In genomic region chr1:171410947-171411484, GRCm38 (mm10) we compare ENCODE assay signal across 8 mouse cellular contexts. TPM values are rescaled to one million over a fixed set of nuclear protein-coding genes. Genes with fewer than 3 reads are reported as not detected.
DNase-seq lines count a peak whose midpoint lies in the region; ATAC-seq and TF ChIP-seq lines count a peak whose summit lies in the region.

Gene Usf1, plus strand, starts transcription at chr1:171411313.

- no peak for TF ChIP-seq RAD21 in MEL (IDR thresholded peaks at IDR 0.05; ENCODE audit: low read depth, low read length)

- WGBS in cerebellum, adult 2 months: 1% methylated on average over 36 of the region's 36 CpGs
- 2% methylated on average over 36 of the region's 36 CpGs for whole genome bisulfite sequencing in forebrain, postnatal 0 days
- WGBS in lung, embryonic 15.5 days: 1% methylated on average over 36 of the region's 36 CpGs

- peak within 1 kb of the TSS; percentile 90 for H3K9ac ChIP-seq in MEL (ENCODE audit: control insufficient read depth, low read depth, low read length, poor library complexity, severe bottlenecking)
- H3K9ac ChIP-seq in forebrain, postnatal 0 days: peak within 1 kb of the TSS; percentile 96
- peak within 1 kb of the TSS; percentile 95 for H3K9ac ChIP-seq in lung, embryonic 15.5 days

- ATAC-seq in forebrain, postnatal 0 days: peak; percentile 98
- peak; percentile 96 for ATAC-seq in lung, embryonic 15.5 days (ENCODE audit: borderline replicate concordance, extremely low read depth, low FRiP score, low TSS enrichment)

- no peaks in the 10 kb centered on the region for H3K27me3 ChIP-seq in MEL (ENCODE audit: control insufficient read depth in 1 of 2, insufficient read depth in 2 of 2, low read length in 2 of 2)
- no peaks in the 10 kb centered on the region for H3K27me3 ChIP-seq in cerebellum, adult 2 months (ENCODE audit: control insufficient read depth, insufficient read depth, low read length)
- no peaks in the 10 kb centered on the region; the same call in 1 of the 2 replicates for H3K27me3 ChIP-seq in forebrain, postnatal 0 days (ENCODE audit: insufficient read depth, low read length)
- peaks cover 21% of the 10 kb centered on the region; the same call in 1 of the 2 replicates for H3K27me3 ChIP-seq in lung, embryonic 15.5 days

- TF ChIP-seq EP300 in MEL (IDR thresholded peaks at IDR 0.05; ENCODE audit: low read depth in 1 of 2, low read length in 2 of 2): no peak; a peak in 1 of 4 replicates

- no peaks in the 10 kb centered on the region for H3K9me3 ChIP-seq in MEL (replicated peaks; ENCODE audit: insufficient read depth, low read length)
- no peaks in the 10 kb centered on the region for H3K9me3 ChIP-seq in forebrain, postnatal 0 days (ENCODE audit: low read length)
- H3K9me3 ChIP-seq in lung, embryonic 15.5 days: no peaks in the 10 kb centered on the region

- peak within 1 kb of the TSS; percentile 95 for H3K27ac ChIP-seq in MEL (ENCODE audit: control insufficient read depth, low read depth, low read length)
- peak within 1 kb of the TSS; percentile 72 for H3K27ac ChIP-seq in cerebellum, adult 2 months (ENCODE audit: insufficient read depth, low read length)
- H3K27ac ChIP-seq in forebrain, postnatal 0 days (ENCODE audit: low read depth, low read length): peak within 1 kb of the TSS; percentile 96
- H3K27ac ChIP-seq in lung, embryonic 15.5 days: peak within 1 kb of the TSS; percentile 94

- H3K36me3 ChIP-seq in MEL (ENCODE audit: control insufficient read depth in 1 of 2, insufficient read depth in 2 of 2, low read length in 2 of 2): peaks cover 0 to 12% of the 10 kb centered on the region in 2 experiments; a peak in 2 of 4 replicates
- peaks cover 10% of the 10 kb centered on the region for H3K36me3 ChIP-seq in forebrain, postnatal 0 days (ENCODE audit: insufficient read depth)
- peaks cover 10% of the 10 kb centered on the region for H3K36me3 ChIP-seq in lung, embryonic 15.5 days

- peak; percentile 97 for DNase-seq in MEL (ENCODE audit: low read depth, low spot score)
- peak; percentile 95 for DNase-seq in cerebellum, adult 2 months
- peak; percentile 98 for DNase-seq in forebrain, postnatal 0 days
- peak; percentile 96 for DNase-seq in heart, postnatal 4 days
- peak; percentile 92 to 96 for DNase-seq in layer of hippocampus, adult 8-10 months (ENCODE audit: low spot score in 2 of 2)
- DNase-seq in ovary, adult 18-20 months (ENCODE audit: low spot score): peak; percentile 91
- DNase-seq in thymus, postnatal 0 days (ENCODE audit: low spot score): peak; percentile 98

- H3K79me2 ChIP-seq in MEL (ENCODE audit: control insufficient read depth, insufficient read depth, low read length, poor library complexity): peaks cover 30% of the 10 kb centered on the region

- no peak for TF ChIP-seq CTCF in MEL (IDR thresholded peaks at IDR 0.05 in 2 of 3, conservative IDR thresholded peaks at IDR 0.05 in 1 of 3; ENCODE audit: control insufficient read depth in 1 of 3, insufficient read depth in 1 of 3, low read depth in 2 of 3, low read length in 3 of 3, poor library complexity in 1 of 3, severe bottlenecking in 1 of 3)
- no peak for TF ChIP-seq CTCF in cerebellum, adult 2 months (IDR thresholded peaks at IDR 0.05; ENCODE audit: borderline replicate concordance, insufficient read depth, low read depth, low read length)
- TF ChIP-seq CTCF in forebrain, postnatal 0 days (IDR thresholded peaks at IDR 0.05; ENCODE audit: low read depth): peak; percentile 23; the same call in 1 of the 2 replicates

- TF ChIP-seq POLR2A in MEL (IDR thresholded peaks at IDR 0.05; ENCODE audit: control insufficient read depth in 1 of 2, insufficient read depth in 1 of 2, low read depth in 1 of 2, low read length in 2 of 2, poor library complexity in 1 of 2): peak; percentile 63 to 66; a peak in 3 of 4 replicates
- peak; percentile 42; the same call in 1 of the 2 replicates for TF ChIP-seq POLR2A in cerebellum, adult 2 months (IDR thresholded peaks at IDR 0.05; ENCODE audit: borderline replicate concordance, insufficient read depth, low read length)

- peak within 1 kb of the TSS; percentile 49 for H3K4me2 ChIP-seq in forebrain, postnatal 0 days (ENCODE audit: low read depth)
- H3K4me2 ChIP-seq in lung, embryonic 15.5 days: peak within 1 kb of the TSS; percentile 60

- H3K4me1 ChIP-seq in MEL (ENCODE audit: control insufficient read depth in 1 of 2, insufficient read depth in 2 of 2, low read length in 2 of 2): 0 out of 4 replicates have a peak, but pooled peaks cover 0 to 6% of the 10 kb centered on the region in 2 experiments
- no peaks in the 10 kb centered on the region; the same call in 1 of the 2 replicates for H3K4me1 ChIP-seq in cerebellum, adult 2 months (ENCODE audit: control insufficient read depth, insufficient read depth, low read length)
- peaks cover 9% of the 10 kb centered on the region for H3K4me1 ChIP-seq in forebrain, postnatal 0 days (ENCODE audit: insufficient read depth)
- H3K4me1 ChIP-seq in lung, embryonic 15.5 days: peaks cover 16% of the 10 kb centered on the region

- H3K4me3 ChIP-seq in MEL (ENCODE audit: control insufficient read depth in 1 of 2, insufficient read depth in 1 of 2, low read depth in 2 of 2, low read length in 2 of 2): peak within 1 kb of the TSS; percentile 66 to 95
- H3K4me3 ChIP-seq in cerebellum, adult 2 months (replicated peaks; ENCODE audit: insufficient read depth, low read depth, low read length): peak within 1 kb of the TSS; percentile 81
- H3K4me3 ChIP-seq in forebrain, postnatal 0 days (ENCODE audit: low read depth, low read length): peak within 1 kb of the TSS; percentile 94
- peak within 1 kb of the TSS; percentile 77 for H3K4me3 ChIP-seq in lung, embryonic 15.5 days

TF ChIP-seq in MEL, 35 proteins besides CTCF, POLR2A, EP300 and RAD21:
- TF ChIP-seq USF2 (IDR thresholded peaks at IDR 0.05; ENCODE audit: borderline replicate concordance in 1 of 2, insufficient read depth in 1 of 2, low read depth in 1 of 2, low read length in 2 of 2) (no peak), TCF12 (IDR thresholded peaks at IDR 0.05; ENCODE audit: low read depth, low read length) (peak; percentile 74), GABPA (IDR thresholded peaks at IDR 0.05; ENCODE audit: low read depth, low read length) (no peak), MYB (IDR thresholded peaks at IDR 0.05; ENCODE audit: low read depth, low read length) (peak; percentile 24; the same call in 1 of the 2 replicates), NRF1 (IDR thresholded peaks at IDR 0.05; ENCODE audit: insufficient read depth, low read depth, low read length, poor library complexity, severe bottlenecking) (peak; percentile 83), MAZ (IDR thresholded peaks at IDR 0.05; ENCODE audit: low read depth, low read length) (peak; percentile 22; the same call in 1 of the 2 replicates), KAT2A (conservative IDR thresholded peaks at IDR 0.05; ENCODE audit: low read depth, low read length) (peak; percentile 88), SIN3A (IDR thresholded peaks at IDR 0.05; ENCODE audit: low read length) (peak; percentile 60; the same call in 1 of the 2 replicates), ZMIZ1 (IDR thresholded peaks at IDR 0.05; ENCODE audit: low read depth, low read length) (0 out of 2 replicates have a peak, but pooled peaks have one; percentile 51), BHLHE40 (IDR thresholded peaks at IDR 0.05; ENCODE audit: borderline replicate concordance, low read depth, low read length) (no peak), ETS1 (IDR thresholded peaks at IDR 0.05; ENCODE audit: low read depth, low read length) (no peak), TBP (IDR thresholded peaks at IDR 0.05; ENCODE audit: low read depth, low read length) (peak; percentile 62; the same call in 1 of the 2 replicates), GATA1 (IDR thresholded peaks at IDR 0.05; ENCODE audit: low read depth, low read length) (no peak), SMC3 (IDR thresholded peaks at IDR 0.05; ENCODE audit: low read depth, low read length) (no peak), CHD2 (IDR thresholded peaks at IDR 0.05; ENCODE audit: low read length) (no peak), ZC3H11A (IDR thresholded peaks at IDR 0.05; ENCODE audit: low read depth, low read length) (no peak), POLR2AphosphoS5 (IDR thresholded peaks at IDR 0.05; ENCODE audit: borderline replicate concordance, low read depth, low read length) (no peak), HCFC1 (IDR thresholded peaks at IDR 0.05; ENCODE audit: low read depth, low read length) (peak; percentile 96), ELF1 (IDR thresholded peaks at IDR 0.05; ENCODE audit: low read depth, low read length) (peak; percentile 96), UBTF (IDR thresholded peaks at IDR 0.05; ENCODE audit: borderline replicate concordance, insufficient read depth, low read depth, low read length) (no peak), POLR2AphosphoS2 (IDR thresholded peaks at IDR 0.05; ENCODE audit: low read length) (peak; percentile 70; the same call in 1 of the 2 replicates), NELFE (IDR thresholded peaks at IDR 0.05; ENCODE audit: low read depth, low read length) (peak; percentile 75; the same call in 1 of the 2 replicates)

RNA-seq across cellular contexts. Expression of gene Usf1, which starts in this region (rescaled TPM):
- total RNA-seq in MEL (2012; rRNA removed): 50.0 and 56.0 TPM in 2 replicates
- polyA plus RNA-seq in MEL (2012; ENCODE audit: insufficient read depth in 1 of 2, insufficient read length in 2 of 2, low read depth in 1 of 2, low replicate concordance in 2 of 2, missing spikeins in 1 of 2): 10 to 100 TPM in 1 of 2 experiments, not detected in 1; 55.0 TPM
- polyA plus RNA-seq in cerebellum, adult 2 months (2012; rRNA removed): 98.7 and 107 TPM in 2 replicates
- total RNA-seq in forebrain, postnatal 0 days (2014; rRNA removed): 168 and 183 TPM in 2 replicates
- 198 and 200 TPM in 2 replicates for polyA plus RNA-seq in forebrain, postnatal 0 days (2015; fragmentation: Nextera tagmentation; extraction: Ambion mirVana)
- 10 to 100 TPM; 53.4 to 54.3 TPM for total RNA-seq in heart, postnatal 4 days (2021)
- 100 to 1,000 TPM; 110 to 142 (median 124) TPM for total RNA-seq in layer of hippocampus, adult 8-10 months (2022)
- 72.9 and 85.7 TPM in 2 replicates for polyA plus RNA-seq in lung, embryonic 15.5 days (2015; fragmentation: Nextera tagmentation; extraction: Ambion mirVana)
- 80.7 and 90.6 TPM in 2 replicates for polyA plus RNA-seq in thymus, postnatal 0 days (2015; fragmentation: Nextera tagmentation; extraction: Ambion mirVana)

Comparison
In these comparisons a context has a peak if more than half of its experiments do, and no peak if none do; other contexts are left out.
1. Peak in every context shown above with its lines: DNase-seq, ATAC-seq, H3K4me3 ChIP-seq and H3K27ac ChIP-seq.